Mouse (Mus musculus) heart, postnatal 0 days (tissue): Measurements from ENCODE around the gene Ube2e1.

ENCODE experiments used
- CTCF ChIP-seq: IDR thresholded peaks from 2 replicates; pipeline ENCODE4 v1.5.1; 2016; ENCODE audit warnings: antibody characterized with exemption, control low read depth, low read depth
- EP300 ChIP-seq: IDR thresholded peaks from 2 replicates; pipeline ENCODE4 v1.6.1; 2016; ENCODE audit warnings: antibody characterized with exemption, low read depth

GRCm38 (mm10) chr14:18274526-18274925, 57.1 kb downstream of the Ube2e1 start:
- TF ChIP-seq CTCF (no peak), EP300 (no peak)
